Mouse (Mus musculus): Measurements from ENCODE around the gene Cyp46a1.

Cyp46a1 gene

DNA sequence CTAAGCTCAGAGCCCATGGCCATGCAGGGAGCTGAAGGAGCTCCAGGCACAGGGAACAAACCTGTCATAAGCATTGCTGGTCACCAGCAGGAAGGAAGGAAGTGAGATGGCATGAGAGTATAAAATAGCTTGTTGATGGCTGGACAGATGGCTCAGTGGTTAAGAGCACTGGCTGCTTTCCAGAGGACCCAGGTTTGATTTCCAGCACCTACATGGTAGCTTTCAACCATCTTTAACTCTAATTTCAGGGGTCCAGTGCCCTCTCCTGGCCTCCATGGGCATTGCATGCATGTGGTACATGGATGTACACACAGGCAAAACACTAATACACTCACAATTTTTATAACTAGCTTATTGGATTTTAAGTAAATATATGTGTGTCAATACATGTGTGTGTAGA is 21.8 kb downstream of the Cyp46a1 start:
- no peak for DNase-seq (ENCODE audit: low read depth, low spot score)

DNA sequence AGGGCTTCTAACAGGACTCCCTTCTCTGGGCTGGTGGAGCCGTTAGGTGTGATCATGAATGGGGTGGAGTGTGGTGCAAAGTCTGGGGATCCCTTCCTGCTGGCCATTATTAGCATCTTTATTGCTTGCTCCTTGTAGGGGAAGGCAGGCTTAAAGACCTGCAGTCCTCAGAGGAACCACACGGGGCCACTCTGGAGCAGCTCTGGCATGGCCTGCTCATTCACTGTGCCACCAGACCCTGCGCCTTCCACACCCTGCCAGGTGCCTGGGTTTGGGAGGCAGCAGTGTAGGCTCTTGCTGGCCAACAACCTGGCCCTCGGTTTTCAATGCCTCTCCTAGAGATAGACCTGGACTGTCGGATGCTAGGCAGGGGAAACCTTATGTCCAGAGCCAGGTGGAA is 29.6 kb downstream of the Cyp46a1 start:
- peak; percentile 28 for DNase-seq (ENCODE audit: low read depth, low spot score)

DNA sequence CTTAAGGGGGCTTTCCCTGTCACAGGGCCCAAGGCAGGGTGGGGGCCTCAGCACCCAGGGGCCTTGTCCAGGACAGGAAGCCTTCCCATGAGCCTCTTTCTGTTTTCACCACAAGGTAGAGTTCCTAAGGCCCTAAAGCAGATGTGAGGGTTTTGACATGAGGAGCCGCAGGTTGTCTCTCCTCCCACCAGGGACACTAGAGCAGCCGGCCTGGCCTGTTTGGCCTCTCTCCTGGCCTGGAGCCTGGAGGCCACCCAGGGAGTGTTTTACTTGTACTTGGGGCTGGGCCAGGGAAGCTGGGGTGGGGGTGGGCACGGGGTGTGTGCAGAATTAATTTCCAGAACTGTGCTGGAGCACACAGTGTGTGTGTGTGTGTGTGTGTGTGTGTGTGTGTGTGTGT is 31.2 kb downstream of the Cyp46a1 start:
- no peak for DNase-seq (ENCODE audit: low read depth, low spot score)

GRCm38 (mm10) chr12:108365868-108366267 is 31.7 kb downstream of the Cyp46a1 start:
- no peak for DNase-seq (ENCODE audit: low read depth, low spot score)

- no peak for DNase-seq (ENCODE audit: low read depth, low spot score)
These were observed 33.7 kb downstream of the Cyp46a1 start for GRCm38 (mm10) chr12:108367909-108368308.

DNA sequence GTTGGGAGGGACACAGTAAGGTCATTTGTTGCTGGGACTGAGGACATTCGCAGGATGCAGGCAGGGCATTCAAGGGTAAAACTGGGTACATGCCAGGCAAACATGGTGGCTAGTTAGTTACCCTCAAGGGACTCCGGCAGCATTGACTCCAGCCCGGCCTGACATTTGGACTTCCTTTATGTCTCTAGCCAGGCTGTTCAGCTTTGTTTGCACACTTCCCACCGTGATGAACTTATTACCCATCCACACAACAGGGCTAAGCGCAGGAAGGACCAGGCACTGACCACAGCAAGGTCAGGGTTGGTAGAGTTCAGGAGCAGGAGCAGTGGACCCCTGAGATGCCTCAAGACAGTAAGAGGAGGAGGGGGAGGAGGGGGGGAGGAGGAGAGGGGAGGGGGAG is 34.7 kb downstream of the Cyp46a1 start:
- DNase-seq (ENCODE audit: low read depth, low spot score) = no peak

GRCm38 (mm10) chr12:108370596-108371428 is 36.6 kb downstream of the Cyp46a1 start, which contains the start of gene Eml1:
TSS of gene Eml1 (plus strand) at chr12:108370957.
- DNase-seq (ENCODE audit: low read depth, low spot score) = no peak

GRCm38 (mm10) chr12:108371429-108371765 is 37.2 kb downstream of the Cyp46a1 start:
- no peak for DNase-seq (ENCODE audit: low read depth, low spot score)

GRCm38 (mm10) chr12:108372241-108372640 is 38.1 kb downstream of the Cyp46a1 start:
- no peak for DNase-seq (ENCODE audit: low read depth, low spot score)

DNA sequence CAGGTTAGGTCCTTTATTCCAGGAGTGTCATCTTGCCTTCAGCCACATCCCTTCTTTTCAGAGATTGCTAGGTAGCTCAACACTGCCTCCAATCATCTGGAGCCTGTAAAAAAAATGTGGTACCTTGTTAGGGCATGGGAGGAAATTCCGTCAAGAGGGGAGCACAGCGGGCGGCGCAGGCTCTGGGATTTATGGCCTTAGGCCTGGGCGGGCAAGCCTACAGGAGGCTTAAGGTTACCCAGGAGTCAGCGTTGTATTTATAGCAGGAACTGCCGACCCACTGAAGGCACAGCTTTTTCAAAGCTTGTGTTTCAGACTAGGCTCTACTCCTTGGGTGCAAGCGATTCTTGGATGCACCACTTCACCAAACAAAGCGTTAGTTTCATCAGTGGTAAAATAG is 39.4 kb downstream of the Cyp46a1 start:
- no peak for DNase-seq (ENCODE audit: low read depth, low spot score)

DNA sequence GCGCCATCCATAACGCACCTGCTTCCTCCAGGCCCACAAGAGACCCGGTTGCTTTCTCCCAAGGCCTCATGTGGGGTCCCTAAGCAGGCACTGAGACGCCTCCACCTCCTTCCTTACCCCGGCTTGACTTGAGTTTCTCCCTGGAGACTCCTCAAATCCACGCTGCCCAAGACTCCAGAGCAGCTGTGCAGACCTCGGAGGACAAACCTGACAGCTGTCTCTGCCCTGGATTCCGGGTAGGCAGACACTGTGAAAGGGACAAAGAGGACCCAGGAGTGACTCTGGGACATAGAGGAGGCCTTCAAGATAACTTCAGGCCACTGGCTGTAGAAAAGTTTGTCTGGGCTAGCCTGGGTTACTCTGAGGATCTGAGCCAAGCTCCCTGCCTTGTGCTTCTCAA is 40.5 kb downstream of the Cyp46a1 start:
- DNase-seq (ENCODE audit: low read depth, low spot score) = no peak

DNA sequence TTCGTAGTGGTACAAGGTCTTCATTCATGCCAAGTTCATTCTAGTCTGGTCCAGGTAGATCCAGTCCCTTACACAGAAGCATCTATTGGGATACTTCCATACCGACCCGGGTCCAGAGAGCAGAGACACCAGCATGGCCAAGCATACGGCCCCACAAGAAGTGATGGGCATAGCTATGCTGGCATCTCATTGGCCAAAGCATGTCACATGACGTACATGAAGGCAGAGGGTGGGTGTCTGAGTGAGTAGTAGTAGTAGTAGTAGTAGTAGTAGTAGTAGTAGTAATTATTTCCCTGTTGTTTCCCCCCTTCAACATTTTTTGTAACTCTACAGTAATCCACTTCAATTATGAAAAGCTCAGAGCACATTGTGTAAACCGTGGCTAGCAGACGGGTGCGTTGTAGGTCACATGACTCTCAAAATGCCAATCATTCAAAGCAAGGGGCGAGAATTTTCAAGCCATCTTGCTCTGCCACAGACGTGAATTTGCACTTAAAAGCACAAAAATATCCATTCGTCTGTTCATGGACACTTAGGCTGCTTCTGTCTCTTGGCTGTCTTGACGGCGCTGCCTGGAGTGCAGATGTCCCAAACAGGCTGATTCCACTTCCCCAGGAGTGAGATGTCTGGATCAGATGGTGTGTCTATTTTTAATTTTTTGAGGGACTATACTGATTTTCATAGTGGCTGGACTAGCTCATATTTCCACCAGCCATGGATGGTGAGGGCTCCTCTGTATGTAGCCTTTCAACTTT is 44.4 kb downstream of the Cyp46a1 start:
- DNase-seq (ENCODE audit: low read depth, low spot score) = no peak

- DNase-seq (ENCODE audit: low read depth, low spot score) = no peak
These were observed 52.5 kb downstream of the Cyp46a1 start for GRCm38 (mm10) chr12:108386476-108387232.

DNA sequence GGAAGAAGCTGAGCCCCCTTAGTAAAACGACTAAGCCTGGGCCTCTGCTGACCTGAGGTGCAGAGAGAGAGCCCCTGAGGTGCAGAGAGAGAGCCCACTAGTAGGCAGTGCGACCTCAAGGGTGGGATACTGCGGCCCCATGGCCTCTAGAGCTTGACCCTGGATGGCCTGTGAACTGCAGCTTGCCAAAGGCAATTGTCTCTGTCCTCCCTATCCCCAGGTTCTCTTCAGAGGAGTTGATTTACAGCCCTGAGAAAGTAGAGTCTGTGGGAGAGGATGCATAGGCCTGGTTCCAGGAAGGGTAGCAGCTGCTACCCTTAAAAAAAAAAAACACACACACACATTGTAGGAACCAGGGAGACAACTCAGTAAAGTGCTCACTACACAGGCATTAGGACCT is 55.5 kb downstream of the Cyp46a1 start:
- DNase-seq (ENCODE audit: low read depth, low spot score) = no peak

- DNase-seq (ENCODE audit: low read depth, low spot score) = no peak
These were observed 58.3 kb downstream of the Cyp46a1 start for GRCm38 (mm10) chr12:108392254-108393044.

DNA sequence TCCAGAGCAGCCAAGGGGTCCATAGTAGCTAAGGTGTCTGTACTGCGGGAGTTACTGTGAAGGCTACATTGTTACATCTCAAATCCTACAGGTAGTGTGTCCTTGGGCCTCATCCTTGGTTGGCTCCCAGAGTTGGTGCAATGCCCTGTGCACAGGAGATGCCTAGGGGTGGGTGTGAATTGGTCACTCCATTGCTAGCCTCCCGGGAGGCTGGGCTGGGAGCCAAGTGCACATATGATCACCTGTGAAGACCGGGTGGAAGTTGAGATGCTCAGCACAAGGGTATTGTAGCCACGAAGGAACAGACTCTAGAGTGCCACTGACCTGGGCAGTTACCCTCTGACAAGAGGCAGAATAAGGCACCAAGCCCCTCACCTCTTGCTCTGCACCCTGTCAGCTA is 58.9 kb downstream of the Cyp46a1 start:
- no peak for DNase-seq (ENCODE audit: low read depth, low spot score)

GRCm38 (mm10) chr12:108393637-108394036 is 59.5 kb downstream of the Cyp46a1 start:
- no peak for DNase-seq (ENCODE audit: low read depth, low spot score)

GRCm38 (mm10) chr12:108394534-108395284 is 60.5 kb downstream of the Cyp46a1 start:
- no peak for DNase-seq (ENCODE audit: low read depth, low spot score)

GRCm38 (mm10) chr12:108395285-108395660 is 61.1 kb downstream of the Cyp46a1 start:
- DNase-seq (ENCODE audit: low read depth, low spot score) = no peak

DNA sequence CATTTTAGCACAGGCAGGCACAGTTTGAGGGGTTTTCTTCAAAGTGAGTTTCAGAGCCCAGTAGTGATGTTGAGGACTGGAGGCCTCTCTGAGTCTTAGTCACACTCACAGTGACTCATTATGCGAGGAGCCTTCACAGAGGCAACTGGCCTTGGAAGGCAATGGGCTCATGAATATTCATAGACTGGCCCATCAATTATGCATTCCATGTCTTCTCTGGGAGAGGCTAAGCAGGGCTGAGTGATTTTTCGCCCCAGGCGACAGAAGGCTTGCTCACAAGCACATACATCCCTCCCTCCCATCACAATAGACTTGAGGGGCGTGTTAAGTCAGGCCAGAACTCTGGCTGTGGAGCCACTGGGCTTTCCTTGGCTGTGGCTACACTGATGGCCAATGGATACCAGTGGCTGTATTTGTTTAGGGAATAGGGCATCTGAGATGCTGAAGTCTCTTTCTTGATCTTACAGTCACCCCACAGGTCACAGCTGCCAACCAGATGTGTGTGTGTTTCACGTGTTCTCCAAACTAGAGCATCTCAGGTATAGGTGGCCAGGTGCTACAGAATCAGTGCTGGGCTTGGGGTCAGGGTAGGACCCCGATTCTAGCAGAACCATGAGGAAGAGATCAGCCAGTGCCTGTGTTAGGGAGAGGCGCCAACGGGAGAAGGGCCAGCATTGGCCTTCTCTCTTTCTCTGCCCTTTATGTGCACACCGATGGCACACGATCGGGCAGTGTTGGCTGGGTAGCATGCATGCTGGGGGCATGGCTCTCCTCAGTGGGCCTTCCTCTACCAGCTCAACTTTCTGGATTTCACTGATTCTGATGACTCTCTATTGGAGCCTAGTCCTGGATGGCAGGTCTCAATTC is 62.1 kb downstream of the Cyp46a1 start:
- no peak for DNase-seq (ENCODE audit: low read depth, low spot score)
